Mouse (Mus musculus) brown adipose tissue, adult 24 weeks (tissue): ENCODE data around the gene Tnni1. TPM values are rescaled to one million over a fixed set of nuclear protein-coding genes. Genes with fewer than 3 reads are reported as not detected.
A peak's percentile ranks its signal among the peaks of the same experiment; 100 is the strongest.

ENCODE experiments used
- H3K27ac ChIP-seq: fragments of 200-500 bp; replicated peaks from 2 replicates; pipeline ENCODE4 v1.5.1; 2012; ENCODE audit warnings: low read depth, mild to moderate bottlenecking, low read length
- H3K4me1 ChIP-seq: fragments of 200-500 bp; 2 replicates; pipeline ENCODE4 v1.6.1; 2012; ENCODE audit warnings: low read length, mixed read lengths; ENCODE audit not compliant: control insufficient read depth, insufficient read depth, insufficient read length
- H3K4me3 ChIP-seq: fragments of 200-500 bp; 2 replicates; pipeline ENCODE4 v1.5.1; 2012; ENCODE audit warnings: low read depth, mild to moderate bottlenecking, low read length, moderate library complexity; ENCODE audit not compliant: insufficient read depth
- polyA plus RNA-seq: library from polyadenylated mRNA; stranded (reverse); fragments of >200 nt; gene quantifications from 2 replicates; pipeline ENCODE4 v1.2.4, GENCODE M21; 2012; ENCODE audit not compliant: missing spikeins, insufficient read depth, insufficient read length

Gene Tnni1
- polyA plus RNA-seq, 1 experiment: 13.6 TPM

DNA sequence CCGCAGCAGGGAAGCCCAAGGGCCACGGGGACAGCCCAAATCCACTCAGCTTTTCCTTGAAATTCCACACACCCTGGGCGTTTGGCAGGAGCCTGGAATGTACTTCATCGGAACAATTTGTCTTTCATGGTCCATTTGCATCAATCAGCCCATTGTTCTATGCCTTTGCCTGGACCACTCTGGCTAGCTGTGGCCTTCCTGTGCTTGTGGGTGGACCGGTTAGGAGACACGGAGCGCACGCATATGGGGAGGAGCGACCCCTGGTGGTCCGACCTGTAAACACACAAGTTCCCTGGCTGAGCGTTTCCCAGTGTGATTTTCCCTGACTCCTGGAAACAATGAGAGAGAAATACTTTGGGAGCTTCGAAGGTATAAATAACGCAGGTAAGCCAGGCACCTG lies 2.0 kb downstream of the Tnni1 start:
- Histone ChIP-seq H3K4me1 (peaks cover 14% of the 10 kb centered on the region), H3K4me3 (no peak overlapping the region), H3K27ac (no peak overlapping the region)

DNA sequence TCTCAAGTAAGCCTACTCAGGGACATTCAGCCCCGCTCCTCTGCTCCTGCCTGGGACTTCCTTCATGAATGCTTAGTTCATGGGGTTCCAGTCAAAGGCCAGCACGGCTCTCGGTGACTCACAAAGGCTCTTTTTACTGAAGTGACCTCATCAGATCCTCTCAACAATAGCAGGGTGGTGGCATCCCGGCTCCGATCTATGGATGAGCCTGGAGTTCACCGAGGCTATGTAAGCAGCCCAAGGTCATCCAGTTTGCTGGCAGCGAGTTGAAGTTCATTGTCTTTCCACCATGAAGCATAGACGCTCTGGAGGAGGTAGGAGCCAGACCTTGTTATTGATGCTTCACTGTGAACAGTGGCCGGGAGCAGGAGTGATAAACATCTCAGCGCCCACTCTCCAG lies 3.6 kb downstream of the Tnni1 start:
- Histone ChIP-seq H3K27ac (no peak overlapping the region), H3K4me1 (peaks cover 8% of the 10 kb centered on the region), H3K4me3 (no peak overlapping the region)

DNA sequence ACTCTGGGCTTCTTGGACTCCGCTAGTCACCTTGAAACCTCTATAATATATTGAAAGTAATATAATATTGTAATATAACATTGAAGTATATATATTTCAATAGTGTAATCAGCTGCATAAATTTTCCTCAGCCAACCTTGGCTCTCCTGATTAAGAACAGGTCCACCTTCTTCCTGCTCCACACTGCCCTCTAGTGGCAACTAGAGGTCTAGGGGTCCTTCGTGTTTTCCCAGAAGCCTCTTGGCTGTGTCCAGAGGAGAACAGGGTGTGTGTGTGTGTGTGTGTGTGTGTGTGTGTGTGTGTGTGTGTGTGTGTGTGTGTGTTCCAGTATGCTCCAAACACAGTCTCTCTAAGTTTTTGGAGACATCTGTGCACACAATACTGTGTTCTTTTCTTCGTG lies 8.6 kb downstream of the Tnni1 start:
- Histone ChIP-seq H3K4me1 (no peaks in the 10 kb centered on the region), H3K4me3 (no peak overlapping the region), H3K27ac (no peak overlapping the region)

DNA sequence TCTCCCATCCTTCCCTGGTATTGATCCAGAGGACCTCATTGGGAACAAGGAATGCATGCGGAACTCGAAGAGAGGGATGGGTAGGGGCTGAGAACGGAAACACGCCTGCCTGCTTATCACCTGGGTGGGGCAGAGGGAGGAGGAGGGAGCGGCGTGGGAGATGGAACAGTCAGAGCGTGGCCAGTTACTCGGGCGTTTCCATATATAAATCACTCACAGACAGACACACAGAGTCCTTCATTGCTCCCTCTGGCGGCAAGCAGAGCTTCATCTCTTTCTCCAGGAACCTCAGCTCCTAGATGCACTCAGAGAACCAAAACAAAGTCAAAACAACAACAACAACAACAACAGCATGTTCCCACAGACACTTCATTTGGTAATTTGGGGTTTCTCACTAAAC lies 9.5 kb downstream of the Tnni1 start:
- peaks cover 4% of the 10 kb centered on the region for H3K4me1 ChIP-seq
- H3K27ac ChIP-seq: no peak overlapping the region
- H3K4me3 ChIP-seq: no peak overlapping the region

DNA sequence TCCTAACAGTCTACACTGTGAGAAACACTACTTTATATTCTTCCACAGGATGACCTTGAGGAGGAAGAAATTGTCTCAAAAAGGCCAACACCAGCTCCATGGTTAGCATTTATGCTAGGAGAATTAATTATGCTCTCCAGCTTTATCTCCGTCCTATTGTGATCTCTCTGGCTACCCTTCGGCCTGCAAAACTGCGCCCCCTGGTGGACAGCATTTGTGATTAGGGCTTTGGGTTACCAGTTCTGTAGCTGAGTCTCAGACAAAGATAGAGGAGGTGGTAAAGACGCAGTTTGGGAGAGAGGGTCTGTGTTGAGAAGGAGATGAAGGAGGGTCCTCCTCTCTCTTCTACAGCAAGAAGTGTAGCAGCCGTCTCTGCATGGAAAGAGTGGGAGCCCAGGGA lies 10.6 kb downstream of the Tnni1 start:
- H3K4me1 ChIP-seq: peaks cover 10% of the 10 kb centered on the region
- H3K27ac ChIP-seq: no peak overlapping the region
- no peak overlapping the region for H3K4me3 ChIP-seq

DNA sequence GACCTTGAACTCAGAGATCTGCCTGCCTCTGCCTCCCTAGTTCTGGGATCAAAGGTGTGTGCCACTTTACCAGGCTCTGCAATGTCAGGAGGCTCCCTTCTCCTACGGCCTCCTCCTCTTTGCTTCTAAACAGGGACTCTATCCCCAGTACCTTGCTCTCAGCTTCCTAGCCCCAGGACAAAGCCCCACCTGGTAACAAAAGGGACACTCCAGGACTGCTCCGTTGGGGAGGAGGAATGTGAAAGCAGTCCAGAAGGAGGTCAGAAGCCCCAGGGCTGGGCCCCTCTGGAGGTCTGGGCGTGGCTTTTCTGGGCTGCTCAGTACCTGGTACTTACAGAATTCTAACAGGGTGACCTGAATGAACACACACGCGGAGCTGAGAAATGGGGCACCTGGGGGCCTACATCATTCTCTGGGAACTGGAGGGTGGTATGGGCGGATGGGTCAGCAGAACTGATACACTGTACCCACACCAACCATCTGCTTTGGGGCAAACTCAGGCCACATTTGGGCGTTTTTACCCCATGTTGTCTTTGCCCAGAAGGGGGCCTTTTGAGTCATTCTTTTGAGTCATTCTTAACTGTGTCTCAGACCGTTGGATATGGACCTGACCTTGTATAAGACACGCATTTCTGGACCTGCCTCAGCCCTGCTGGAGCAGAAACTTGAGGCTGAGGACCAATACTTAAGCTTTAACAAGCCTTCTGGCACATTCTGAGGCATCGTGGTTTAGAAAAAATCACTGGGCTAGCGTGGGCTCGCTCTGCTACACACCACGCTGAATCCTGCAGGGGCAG lies 13.1 kb downstream of the Tnni1 start:
- Histone ChIP-seq H3K4me3 (no peak overlapping the region), H3K4me1 (peaks cover 11% of the 10 kb centered on the region), H3K27ac (no peak overlapping the region)

DNA sequence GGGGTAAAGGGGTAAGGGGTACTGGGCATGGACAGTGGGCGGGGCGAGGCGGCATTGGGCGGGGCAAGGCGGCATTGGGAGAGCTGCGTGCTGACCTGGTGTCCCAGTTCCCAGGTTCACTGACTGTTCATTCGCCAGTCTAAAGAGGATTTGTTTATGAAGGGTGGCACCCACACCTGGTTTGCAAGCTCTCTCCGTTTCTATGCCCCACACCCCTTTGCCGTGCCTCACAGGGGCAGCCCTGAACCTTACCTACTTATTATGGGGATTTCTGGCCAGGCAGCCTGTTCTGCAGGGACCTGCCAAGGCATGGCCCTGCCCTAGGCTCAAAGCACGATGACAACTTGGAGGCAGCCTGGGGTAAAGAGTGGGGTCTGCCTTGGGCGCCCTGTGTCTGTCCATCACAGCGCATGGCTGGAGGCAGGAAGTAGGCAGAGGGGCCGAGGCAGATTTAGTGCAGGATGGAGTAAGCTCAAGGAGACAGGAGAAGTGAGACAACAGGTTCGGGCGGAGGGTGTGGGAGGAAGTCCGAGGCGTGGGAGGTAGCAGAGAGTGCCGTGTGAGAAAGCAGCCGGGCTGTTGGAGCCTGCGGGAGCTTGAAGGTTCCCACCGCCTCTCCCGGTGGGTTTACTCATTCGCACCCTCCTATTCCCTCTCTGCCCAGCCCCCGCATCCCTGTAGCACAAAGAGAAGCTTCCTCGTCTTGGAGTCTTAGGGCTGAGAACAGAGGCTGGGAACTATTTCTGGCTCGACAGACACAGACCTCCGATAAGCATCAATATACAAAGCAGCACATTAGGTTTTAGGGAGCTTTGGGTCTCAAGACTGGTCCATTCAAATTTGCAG lies 14.4 kb downstream of the Tnni1 start:
- peak overlapping the region; percentile 38 for H3K4me3 ChIP-seq
- peaks cover 11% of the 10 kb centered on the region for H3K4me1 ChIP-seq
- no peak overlapping the region for H3K27ac ChIP-seq

DNA sequence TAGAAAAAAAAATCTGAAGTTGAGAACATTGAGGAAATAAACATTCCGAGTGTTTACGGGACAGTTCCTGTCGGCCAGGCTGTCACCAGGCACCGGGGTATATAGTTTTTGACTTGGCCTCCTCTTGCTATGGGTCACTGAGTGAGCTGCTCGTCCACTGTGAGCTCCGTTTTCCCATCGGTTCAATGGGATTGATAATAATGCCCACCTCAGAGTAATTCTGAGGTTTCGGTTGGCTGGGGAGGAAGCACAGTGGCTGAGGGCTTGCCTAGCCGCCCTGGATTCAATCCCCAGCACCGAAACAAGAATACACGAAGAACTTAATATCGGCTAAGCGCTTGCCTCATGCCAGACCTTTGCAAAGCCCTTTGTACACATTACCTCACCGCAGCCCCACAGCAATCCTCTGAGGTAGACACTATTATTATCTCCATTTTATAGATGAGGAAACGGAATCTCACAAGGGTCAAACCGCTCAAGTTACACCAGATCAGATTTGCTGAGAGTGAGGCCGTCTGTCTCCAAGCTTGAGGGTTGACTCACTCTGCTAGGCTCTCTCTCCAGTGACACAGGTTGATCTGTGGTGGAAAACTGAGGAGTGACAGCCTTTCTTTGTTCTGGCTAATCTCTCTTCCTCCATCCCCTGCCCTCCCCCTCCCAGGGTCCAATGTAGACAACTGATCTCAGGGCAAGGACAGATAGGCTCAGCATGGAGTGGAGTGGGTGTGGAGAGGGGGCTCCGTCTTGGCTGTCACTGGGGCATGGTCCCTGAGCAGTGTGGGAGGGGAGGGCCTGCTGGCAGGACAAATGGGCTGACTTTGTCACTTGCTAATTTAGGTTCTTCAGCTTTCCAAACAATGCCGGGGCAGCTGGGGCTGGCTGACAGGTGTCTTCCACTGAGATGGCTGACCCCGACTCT lies 15.2 kb downstream of the Tnni1 start:
- Histone ChIP-seq H3K4me1 (peaks cover 11% of the 10 kb centered on the region), H3K27ac (no peak overlapping the region), H3K4me3 (peak overlapping the region; percentile 38)

DNA sequence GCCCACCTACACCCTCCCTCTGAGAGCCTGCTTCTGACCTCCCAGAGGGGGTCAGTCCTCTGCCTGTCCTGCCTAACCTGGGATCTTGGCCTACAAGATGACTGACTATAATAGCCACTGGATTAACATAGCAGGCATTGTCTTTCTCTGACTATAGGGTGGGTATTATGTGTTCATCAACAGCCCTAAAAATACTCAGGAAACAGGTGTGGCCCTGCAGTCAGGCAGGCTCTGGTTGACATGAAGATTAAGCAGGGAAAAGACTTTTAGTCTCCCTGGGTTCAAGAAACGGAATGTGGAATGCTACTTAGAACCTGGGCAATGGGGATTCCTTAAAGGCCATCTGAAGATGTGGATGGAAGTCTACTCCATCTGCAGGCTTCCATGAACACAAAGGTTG lies 19.3 kb downstream of the Tnni1 start:
- Histone ChIP-seq H3K4me1 (peaks cover 10% of the 10 kb centered on the region), H3K27ac (no peak overlapping the region), H3K4me3 (no peak overlapping the region)

DNA sequence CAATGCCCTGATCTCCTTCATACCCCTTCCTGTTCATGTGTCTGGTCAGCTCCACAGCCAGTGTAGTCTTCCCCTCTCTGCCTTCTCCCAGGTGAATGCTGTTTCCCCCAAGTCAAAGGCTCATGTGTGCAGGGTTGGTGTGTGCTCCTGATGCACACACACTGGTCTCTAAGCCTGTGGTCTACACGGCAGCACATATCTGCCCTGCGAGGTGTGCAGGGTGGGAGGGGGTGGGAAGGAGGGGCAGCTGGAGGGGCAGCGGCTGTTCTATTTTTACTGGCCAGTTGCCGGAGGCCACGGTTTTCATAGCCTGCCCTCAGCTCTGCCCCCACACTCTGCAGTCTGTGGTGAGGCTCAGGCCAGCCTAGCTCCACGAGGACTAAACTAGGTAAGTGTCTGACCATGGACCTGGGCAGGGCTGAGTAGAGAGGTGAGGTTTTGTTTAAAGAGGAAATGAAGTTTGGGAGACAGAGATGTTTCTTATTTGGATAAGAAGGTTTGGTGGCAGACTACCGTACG lies 19.9 kb downstream of the Tnni1 start:
- Histone ChIP-seq H3K4me3 (no peak overlapping the region), H3K27ac (no peak overlapping the region), H3K4me1 (peaks cover 8% of the 10 kb centered on the region)

DNA sequence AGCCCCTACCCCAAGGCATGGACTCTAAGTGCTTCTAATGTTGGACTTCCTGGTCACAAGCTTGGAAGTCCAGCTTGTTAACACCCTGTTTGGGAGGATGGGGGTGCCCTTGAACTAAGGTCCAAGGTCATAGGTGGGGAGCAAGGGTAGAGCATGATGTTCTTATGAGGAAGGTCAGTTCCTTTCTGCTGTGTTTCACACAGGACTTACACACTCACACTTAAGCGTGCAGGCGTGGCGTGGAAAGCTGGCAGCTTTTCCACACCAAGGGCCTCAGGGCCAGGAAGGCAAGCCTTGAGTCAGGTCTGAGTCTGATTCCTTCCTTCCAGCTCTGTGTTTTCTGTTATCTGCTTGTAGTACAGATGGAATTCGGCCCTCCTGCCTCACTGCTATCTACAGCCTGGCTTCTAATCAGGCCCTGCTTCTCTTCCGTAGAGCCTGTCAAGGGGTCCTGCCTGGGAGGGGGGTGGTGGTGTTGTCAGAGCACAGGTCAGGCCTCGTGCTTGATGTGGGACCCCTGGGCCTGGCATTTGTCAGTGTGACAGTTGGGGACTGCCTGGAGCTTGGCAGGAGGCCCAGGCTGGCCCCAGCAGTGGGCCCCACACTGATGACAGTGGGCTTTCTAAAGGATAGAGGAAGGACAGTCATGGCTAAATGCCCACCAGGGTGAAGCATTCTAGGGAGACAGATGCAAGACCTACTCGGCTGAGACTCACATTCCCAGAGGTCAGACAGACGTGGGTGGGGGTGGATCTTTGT lies 21.1 kb downstream of the Tnni1 start:
- H3K4me1 ChIP-seq: no peaks in the 10 kb centered on the region

DNA sequence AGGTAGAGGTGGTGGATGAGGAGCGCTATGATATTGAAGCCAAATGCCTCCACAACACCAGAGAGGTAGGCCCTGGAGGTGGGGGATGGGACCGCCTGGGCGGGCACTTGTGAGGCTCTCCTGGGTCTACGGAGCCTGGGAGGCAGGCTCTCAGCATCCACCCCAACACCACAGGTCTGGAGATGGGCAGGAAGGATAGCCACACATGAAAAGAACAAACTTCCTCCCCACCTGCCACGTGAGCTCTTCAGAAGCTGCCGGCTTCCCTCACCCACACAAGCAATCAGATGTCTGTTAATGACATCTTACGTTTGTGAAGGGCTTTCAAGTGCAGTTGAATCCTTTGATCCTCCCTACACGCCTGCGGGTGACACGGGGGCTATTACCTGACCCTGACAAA lies 28.3 kb downstream of the Tnni1 start:
- Histone ChIP-seq H3K4me3 (no peak overlapping the region), H3K4me1 (no peaks in the 10 kb centered on the region), H3K27ac (no peak overlapping the region)

More for the DNA sequence above, 21.1 kb downstream of the Tnni1 start:
- H3K27ac ChIP-seq: no peak overlapping the region
- H3K4me3 ChIP-seq: no peak overlapping the region

DNA sequence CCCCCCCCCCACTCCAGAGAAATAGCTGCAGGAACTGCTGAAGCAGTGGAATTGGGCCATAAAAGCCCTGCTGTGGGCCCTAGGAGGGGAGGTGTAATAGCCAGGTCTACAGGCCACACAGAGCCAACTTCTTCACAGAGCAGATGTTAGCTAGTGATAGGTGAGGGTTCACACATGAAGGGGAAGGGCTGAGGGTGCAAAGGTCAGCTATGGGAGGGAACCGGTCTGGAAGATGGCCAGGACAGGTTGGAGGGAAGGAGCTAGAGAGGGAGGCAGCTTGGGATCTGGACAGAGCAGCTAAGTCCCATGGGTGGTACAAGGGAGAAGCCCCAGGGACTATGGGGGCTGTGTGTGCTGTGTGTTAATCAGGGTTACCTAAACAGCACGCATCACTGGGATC lies 30.9 kb downstream of the Tnni1 start:
- Histone ChIP-seq H3K4me1 (no peaks in the 10 kb centered on the region), H3K27ac (no peak overlapping the region), H3K4me3 (no peak overlapping the region)

DNA sequence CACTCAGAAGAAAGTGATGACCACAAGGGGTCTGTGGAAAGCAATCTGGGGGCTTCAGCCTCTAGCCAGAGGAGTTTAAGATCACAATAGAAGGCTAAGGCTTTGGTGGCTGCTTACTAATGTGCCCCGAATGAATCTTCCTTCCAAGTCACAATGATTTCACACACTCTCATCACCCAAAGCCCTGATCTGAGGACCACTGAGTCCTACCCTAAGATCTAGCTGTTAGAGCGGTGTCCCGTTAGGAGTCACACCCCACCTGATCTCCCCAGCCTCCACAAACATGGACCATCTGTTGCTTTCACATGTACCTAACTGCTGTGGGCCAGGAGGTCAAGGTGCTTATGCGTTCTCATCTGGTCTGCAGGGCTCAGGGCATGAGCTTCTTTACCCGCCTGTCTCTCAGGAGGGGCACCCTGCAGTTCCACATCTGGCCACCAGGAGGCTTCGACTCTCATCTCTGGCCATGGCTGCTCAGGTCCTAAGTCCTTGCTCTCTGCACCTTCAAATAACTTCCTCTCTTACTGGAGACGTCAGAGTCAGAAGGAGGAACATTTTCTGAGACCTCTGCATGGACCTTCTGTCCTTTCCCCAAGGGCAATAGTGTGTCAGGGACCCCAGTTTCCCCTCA lies 31.9 kb downstream of the Tnni1 start:
- H3K4me1 ChIP-seq: no peaks in the 10 kb centered on the region
- no peak overlapping the region for H3K4me3 ChIP-seq
- no peak overlapping the region for H3K27ac ChIP-seq
